In the genomic region with DNA sequence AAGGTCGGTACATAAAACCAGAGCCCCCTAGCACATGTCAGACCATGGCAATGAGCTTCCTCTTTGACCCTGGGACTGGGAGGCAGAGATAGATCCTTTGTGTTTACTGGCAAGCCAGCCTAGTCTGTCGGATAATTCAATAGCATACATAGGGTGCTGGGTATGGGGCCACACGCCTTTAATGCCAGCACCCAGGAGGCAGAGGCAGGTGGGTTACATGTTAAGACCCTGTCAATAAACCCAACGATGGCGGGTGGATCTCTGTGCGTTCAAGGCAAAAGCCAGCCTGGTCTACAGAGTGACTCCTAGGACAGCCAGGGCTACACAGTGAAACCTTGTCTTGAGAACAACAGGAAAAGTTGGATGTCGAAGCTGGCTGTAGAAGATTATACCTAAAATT, we compare ENCODE assay signal across 20 mouse cellular contexts. TPM values are rescaled to one million over a fixed set of nuclear protein-coding genes. Genes with fewer than 3 reads are reported as not detected.
DNase-seq lines count a peak whose midpoint lies in the region; ATAC-seq and TF ChIP-seq lines count a peak whose summit lies in the region.
"Had no signal": no experiment of that assay in that cellular context is flagged by ENCODE, and none has a peak within 500 bp of the region (broad histone marks: within the 10 kb centered on the region; RNA-seq: fewer than 3 reads in every experiment).

No protein-coding gene starts in this region.

- no peak for DNase-seq in limb, embryonic 10.5 days (ENCODE audit: low spot score)
- DNase-seq in midbrain, embryonic 11.5 days (ENCODE audit: low spot score, missing footprints): no peak
- no peak for DNase-seq in CH12.LX (ENCODE audit: extremely low read depth)
- DNase-seq in right cerebral cortex, adult 2 months (ENCODE audit: low spot score in 2 of 2): no peak
- DNase-seq: adrenal gland, adult 8-10 months; cerebellum, adult 11-12 months; cerebellum, adult 2 months; cerebellum, adult 9-11 months; cerebellum, postnatal 36 days had no signal

- TF ChIP-seq RAD21 in CH12.LX (IDR thresholded peaks at IDR 0.05; ENCODE audit: low read depth, low read length): no peak

- TF ChIP-seq POLR2A in CH12.LX (IDR thresholded peaks at IDR 0.05; ENCODE audit: low read depth, low read length) (no peak; the same call in 1 of the 2 replicates), myocyte (IDR thresholded peaks at IDR 0.05; ENCODE audit: insufficient read length, low read depth) (no peak)

- H3ac ChIP-seq in myocyte (ENCODE audit: control insufficient read depth, insufficient read length): no peak overlapping the region

- ATAC-seq in limb, embryonic 12.5 days (ENCODE audit: insufficient number of reproducible peaks, insufficient read depth, low FRiP score, low TSS enrichment, low read depth): no peak
- ATAC-seq in midbrain, embryonic 13.5 days: no peak
- no peak for ATAC-seq in midbrain, embryonic 11.5 days (ENCODE audit: low FRiP score)
- ATAC-seq: activated CD4-positive, CD25-positive, alpha-beta regulatory T cell, adult 4 months; forebrain, embryonic 13.5 days; forebrain, embryonic 15.5 days; forebrain, postnatal 0 days; Patski had no signal

- 79% methylated on average over 7 of the region's 7 CpGs for WGBS in limb, embryonic 12.5 days
- WGBS in limb, embryonic 10.5 days: 77% methylated on average over 7 of the region's 7 CpGs
- WGBS in midbrain, embryonic 13.5 days: 76% methylated on average over 7 of the region's 7 CpGs
- 77% methylated on average over 7 of the region's 7 CpGs for WGBS in midbrain, embryonic 11.5 days

- no peak for TF ChIP-seq CTCF in CH12.LX (conservative IDR thresholded peaks at IDR 0.05 in 1 of 2, IDR thresholded peaks at IDR 0.05 in 1 of 2; ENCODE audit: low read depth in 2 of 2, low read length in 2 of 2)

- H3K4me2 ChIP-seq in limb, embryonic 12.5 days: no peak overlapping the region
- no peak overlapping the region for H3K4me2 ChIP-seq in midbrain, embryonic 13.5 days (replicated peaks)
- no peak overlapping the region for H3K4me2 ChIP-seq in midbrain, embryonic 11.5 days
- H3K4me2 ChIP-seq in CH12.LX (ENCODE audit: insufficient read depth, low read depth, poor library complexity, severe bottlenecking) (no peak overlapping the region), myocyte (ENCODE audit: low read depth) (no peak overlapping the region)
- H3K4me2 ChIP-seq: embryonic facial prominence, embryonic 12.5 days; forebrain, embryonic 13.5 days; forebrain, embryonic 15.5 days had no signal

- H3K9me3 ChIP-seq in limb, embryonic 12.5 days: no peaks in the 10 kb centered on the region
- H3K9me3 ChIP-seq in limb, embryonic 10.5 days (replicated peaks): no peaks in the 10 kb centered on the region
- no peaks in the 10 kb centered on the region for H3K9me3 ChIP-seq in midbrain, embryonic 13.5 days
- H3K9me3 ChIP-seq in midbrain, embryonic 11.5 days (ENCODE audit: control insufficient read depth, low read length): no peaks in the 10 kb centered on the region
- no peaks in the 10 kb centered on the region for H3K9me3 ChIP-seq in CH12.LX (replicated peaks; ENCODE audit: low read length)
- H3K9me3 ChIP-seq: embryonic facial prominence, embryonic 10.5 days; embryonic facial prominence, embryonic 12.5 days; forebrain, embryonic 13.5 days; forebrain, embryonic 15.5 days; G1E had no signal

- in situ Hi-C loops in CH12.LX (cut with MboI; ENCODE audit: low pct_ligation_motif_present, low pct_unique_long_range_greater_than_20kb, low sequenced_read_pairs): no loop called here

- H3K36me3 ChIP-seq in limb, embryonic 12.5 days: peaks cover 38% of the 10 kb centered on the region
- H3K36me3 ChIP-seq in limb, embryonic 10.5 days: peaks cover 39% of the 10 kb centered on the region
- peaks cover 45% of the 10 kb centered on the region for H3K36me3 ChIP-seq in midbrain, embryonic 13.5 days
- peaks cover 26% of the 10 kb centered on the region for H3K36me3 ChIP-seq in midbrain, embryonic 11.5 days (ENCODE audit: control insufficient read depth, insufficient read depth, low read length)
- H3K36me3 ChIP-seq in CH12.LX (replicated peaks in 1 of 2; ENCODE audit: control insufficient read depth in 1 of 2, insufficient read depth in 1 of 2, low read length in 1 of 2): peaks cover 31 to 45% of the 10 kb centered on the region in 2 experiments
- peaks cover 14% of the 10 kb centered on the region for H3K36me3 ChIP-seq in myocyte (ENCODE audit: control insufficient read depth, insufficient read depth)

- H3K79me2 ChIP-seq in CH12.LX (replicated peaks; ENCODE audit: control insufficient read depth, extremely low read depth, insufficient read depth, poor library complexity, severe bottlenecking) (peaks cover 12% of the 10 kb centered on the region), myocyte (ENCODE audit: control insufficient read depth, insufficient read depth) (peaks cover 5% of the 10 kb centered on the region)

- no peak overlapping the region for H3K9ac ChIP-seq in limb, embryonic 12.5 days (replicated peaks)
- no peak overlapping the region; the same call in 1 of the 2 replicates for H3K9ac ChIP-seq in midbrain, embryonic 13.5 days (replicated peaks)
- H3K9ac ChIP-seq in midbrain, embryonic 11.5 days (ENCODE audit: low read length): no peak overlapping the region
- H3K9ac ChIP-seq in CH12.LX (ENCODE audit: insufficient read depth, low read depth): no peak overlapping the region
- H3K9ac ChIP-seq: embryonic facial prominence, embryonic 12.5 days; forebrain, embryonic 13.5 days; forebrain, embryonic 15.5 days; forebrain, postnatal 0 days had no signal

- no peaks in the 10 kb centered on the region for H3K27me3 ChIP-seq in limb, embryonic 12.5 days
- no peaks in the 10 kb centered on the region for H3K27me3 ChIP-seq in limb, embryonic 10.5 days (ENCODE audit: low read depth, poor library complexity, severe bottlenecking)
- H3K27me3 ChIP-seq in midbrain, embryonic 13.5 days: no peaks in the 10 kb centered on the region
- no peaks in the 10 kb centered on the region for H3K27me3 ChIP-seq in midbrain, embryonic 11.5 days (ENCODE audit: control insufficient read depth, insufficient read depth, low read length)
- H3K27me3 ChIP-seq in CH12.LX (replicated peaks): no peaks in the 10 kb centered on the region
- H3K27me3 ChIP-seq in myocyte (ENCODE audit: control insufficient read depth, insufficient read depth, insufficient read length): no peaks in the 10 kb centered on the region
- H3K27me3 ChIP-seq: embryonic facial prominence, embryonic 12.5 days; forebrain, embryonic 13.5 days; forebrain, embryonic 15.5 days; Patski had no signal

- H3K4me3 ChIP-seq in limb, embryonic 12.5 days (replicated peaks): no peak overlapping the region
- H3K4me3 ChIP-seq in limb, embryonic 10.5 days: no peak overlapping the region
- H3K4me3 ChIP-seq in midbrain, embryonic 13.5 days (replicated peaks): no peak overlapping the region
- no peak overlapping the region for H3K4me3 ChIP-seq in midbrain, embryonic 11.5 days (ENCODE audit: low read depth, low read length)
- H3K4me3 ChIP-seq in CH12.LX (replicated peaks in 1 of 3; ENCODE audit: low read depth in 2 of 3, low read length in 2 of 3, poor library complexity in 1 of 3): no peak overlapping the region
- H3K4me3 ChIP-seq in myocyte: no peak overlapping the region
- H3K4me3 ChIP-seq: embryonic facial prominence, embryonic 10.5 days; embryonic facial prominence, embryonic 12.5 days; forebrain, embryonic 13.5 days; forebrain, embryonic 15.5 days had no signal

- H3K4me1 ChIP-seq in limb, embryonic 12.5 days (replicated peaks): peaks cover 3% of the 10 kb centered on the region; the same call in 1 of the 2 replicates
- H3K4me1 ChIP-seq in limb, embryonic 10.5 days: peaks cover 11% of the 10 kb centered on the region
- peaks cover 20% of the 10 kb centered on the region for H3K4me1 ChIP-seq in midbrain, embryonic 13.5 days (replicated peaks)
- H3K4me1 ChIP-seq in midbrain, embryonic 11.5 days (ENCODE audit: control insufficient read depth, insufficient read depth, low read length): peaks cover 4% of the 10 kb centered on the region; the same call in 1 of the 2 replicates
- peaks cover 0 to 13% of the 10 kb centered on the region in 2 experiments; a peak in 2 of 4 replicates for H3K4me1 ChIP-seq in CH12.LX (ENCODE audit: control insufficient read depth in 1 of 2, insufficient read depth in 2 of 2)

- TF ChIP-seq EP300 in CH12.LX (IDR thresholded peaks at IDR 0.05; ENCODE audit: low read length): no peak

- dilution Hi-C loops in CH12.LX (cut with MboI; ENCODE audit: extremely low pct_ligation_motif_present, extremely low pct_unique_long_range_greater_than_20kb, low sequenced_read_pairs): no loop called here

- 0 out of 2 replicates have a peak overlapping the region, but pooled peaks have one; percentile 2 for H3K27ac ChIP-seq in limb, embryonic 12.5 days
- H3K27ac ChIP-seq in limb, embryonic 10.5 days: no peak overlapping the region
- 0 out of 2 replicates have a peak overlapping the region, but pooled peaks have one; percentile 30 for H3K27ac ChIP-seq in midbrain, embryonic 13.5 days
- no peak overlapping the region for H3K27ac ChIP-seq in midbrain, embryonic 11.5 days (ENCODE audit: low read depth, low read length)
- H3K27ac ChIP-seq in CH12.LX (ENCODE audit: insufficient read depth, low read depth): no peak overlapping the region
- H3K27ac ChIP-seq: embryonic facial prominence, embryonic 10.5 days; embryonic facial prominence, embryonic 12.5 days had no signal

RNA-seq across cellular contexts. Expression of a gene that starts 3.0 kb away (rescaled TPM):
- polyA plus RNA-seq in limb, embryonic 12.5 days (2016; fragmentation: Nextera tagmentation; extraction: Ambion mirVana): 46.4 and 48.4 TPM in 2 replicates
- 66.2 and 79.0 TPM in 2 replicates for polyA plus RNA-seq in limb, embryonic 10.5 days (2016; fragmentation: Nextera tagmentation; extraction: Ambion mirVana)
- polyA plus RNA-seq in midbrain, embryonic 13.5 days (2015; fragmentation: Nextera tagmentation; extraction: Ambion mirVana): 52.3 and 53.0 TPM in 2 replicates
- 46.2 and 46.8 TPM in 2 replicates for polyA plus RNA-seq in midbrain, embryonic 11.5 days (2014; fragmentation: Nextera tagmentation; extraction: Ambion mirVana)
- total RNA-seq in CH12.LX (2012; rRNA removed) (57.8 and 60.5 TPM in 2 replicates), CH12.LX (2014; rRNA removed) (43.1 and 48.1 TPM in 2 replicates)
- polyA plus RNA-seq in CH12.LX (2012; ENCODE audit: insufficient read length, low read depth) (52.4 and 56.8 TPM in 2 replicates), myocyte (2012; fragmentation: generic; extraction: Trizol) (55.3 TPM)

RNA-seq across cellular contexts. Expression of a gene that starts 16.1 kb away (rescaled TPM):
- polyA plus RNA-seq in limb, embryonic 12.5 days (2016; fragmentation: Nextera tagmentation; extraction: Ambion mirVana): 76.6 and 78.4 TPM in 2 replicates
- 71.7 and 79.7 TPM in 2 replicates for polyA plus RNA-seq in limb, embryonic 10.5 days (2016; fragmentation: Nextera tagmentation; extraction: Ambion mirVana)
- polyA plus RNA-seq in midbrain, embryonic 13.5 days (2015; fragmentation: Nextera tagmentation; extraction: Ambion mirVana): 66.9 and 71.8 TPM in 2 replicates
- 55.0 and 60.6 TPM in 2 replicates for polyA plus RNA-seq in midbrain, embryonic 11.5 days (2014; fragmentation: Nextera tagmentation; extraction: Ambion mirVana)
- total RNA-seq in CH12.LX (2012; rRNA removed) (51.7 and 55.4 TPM in 2 replicates), CH12.LX (2014; rRNA removed) (36.4 and 37.0 TPM in 2 replicates)
- polyA plus RNA-seq in CH12.LX (2012; ENCODE audit: insufficient read length, low read depth) (64.3 and 66.0 TPM in 2 replicates), myocyte (2012; fragmentation: generic; extraction: Trizol) (157 TPM)

RNA-seq across cellular contexts. Expression of a gene that starts 41.0 kb away (rescaled TPM):
- 312 and 313 TPM in 2 replicates for polyA plus RNA-seq in limb, embryonic 12.5 days (2016; fragmentation: Nextera tagmentation; extraction: Ambion mirVana)
- polyA plus RNA-seq in limb, embryonic 10.5 days (2016; fragmentation: Nextera tagmentation; extraction: Ambion mirVana): 320 and 362 TPM in 2 replicates
- 312 and 327 TPM in 2 replicates for polyA plus RNA-seq in midbrain, embryonic 13.5 days (2015; fragmentation: Nextera tagmentation; extraction: Ambion mirVana)
- polyA plus RNA-seq in midbrain, embryonic 11.5 days (2014; fragmentation: Nextera tagmentation; extraction: Ambion mirVana): 263 and 266 TPM in 2 replicates
- total RNA-seq in CH12.LX (2012; rRNA removed): 77.3 TPM in 2 replicates
- 72.8 and 75.8 TPM in 2 replicates for total RNA-seq in CH12.LX (2014; rRNA removed)
- polyA plus RNA-seq in CH12.LX (2012; ENCODE audit: insufficient read length, low read depth): 128 and 145 TPM in 2 replicates
- 56.6 TPM for polyA plus RNA-seq in myocyte (2012; fragmentation: generic; extraction: Trizol)

Comparison
In these comparisons a context has a peak if more than half of its experiments do, and no peak if none do; other contexts are left out.
1. H3K27ac ChIP-seq: peak in limb, embryonic 12.5 days (single experiment) and midbrain, embryonic 13.5 days (single experiment); none in limb, embryonic 10.5 days (single experiment), midbrain, embryonic 11.5 days (single experiment) and CH12.LX (single experiment).